Mouse (Mus musculus): ENCODE measurements around the gene Slc27a1.

Gene Slc27a1

GRCm38 (mm10) chr8:71613418-71613817 lies 44.7 kb downstream of the Slc27a1 start:
- no peak for DNase-seq (ENCODE audit: extremely low read depth, low read depth)

- no peak for DNase-seq (ENCODE audit: extremely low read depth, low read depth)
Observed at GRCm38 (mm10) chr8:71619786-71620185, 51.1 kb downstream of the Slc27a1 start.

GRCm38 (mm10) chr8:71625088-71625487 lies 56.4 kb downstream of the Slc27a1 start:
- DNase-seq (ENCODE audit: extremely low read depth, low read depth), result no peak

- DNase-seq (ENCODE audit: extremely low read depth, low read depth), result no peak
Observed at GRCm38 (mm10) chr8:71626753-71627152, 58.1 kb downstream of the Slc27a1 start.

- no peak for DNase-seq (ENCODE audit: extremely low read depth, low read depth)
Observed at GRCm38 (mm10) chr8:71627265-71628099, 58.8 kb downstream of the Slc27a1 start.

GRCm38 (mm10) chr8:71628396-71629095 lies 59.9 kb downstream of the Slc27a1 start:
- peak; percentile 25 for DNase-seq (ENCODE audit: extremely low read depth, low read depth)

- DNase-seq (ENCODE audit: extremely low read depth, low read depth), result peak; percentile 67
Observed at GRCm38 (mm10) chr8:71629096-71629697, 60.5 kb downstream of the Slc27a1 start.

- peak; percentile 60 for DNase-seq (ENCODE audit: extremely low read depth, low read depth)
Observed at GRCm38 (mm10) chr8:71629781-71630212, 61.1 kb downstream of the Slc27a1 start.

- no peak for DNase-seq (ENCODE audit: extremely low read depth, low read depth)
Observed at GRCm38 (mm10) chr8:71630761-71631160, 62.1 kb downstream of the Slc27a1 start.

GRCm38 (mm10) chr8:71631897-71632296 lies 63.2 kb downstream of the Slc27a1 start:
- DNase-seq (ENCODE audit: extremely low read depth, low read depth), result peak; percentile 23

- DNase-seq (ENCODE audit: extremely low read depth, low read depth), result peak; percentile 26
Observed at GRCm38 (mm10) chr8:71633164-71633563, 64.5 kb downstream of the Slc27a1 start.

GRCm38 (mm10) chr8:71633981-71634667 lies 65.4 kb downstream of the Slc27a1 start:
- DNase-seq (ENCODE audit: extremely low read depth, low read depth), result peak; percentile 66

Data from MEL-GATA-1-ER (cell line).